Mouse (Mus musculus): ENCODE results near the gene Olfr171. TPM values are rescaled to one million over a fixed set of nuclear protein-coding genes. Genes with fewer than 3 reads are reported as not detected.
"Not testable (repeated sequence)": the region's sequence is repeated elsewhere in the genome, so short reads cannot be mapped to it uniquely, and the experiment has no call there.

The Olfr171 gene
- not detected in 2 replicates for polyA plus RNA-seq (2012; rRNA removed)

GRCm38 (mm10) chr16:19629816-19630215, at the start of gene Olfr171:
Gene Olfr171 (minus strand): TSS chr16:19629916.
- DNase-seq (ENCODE audit: low read depth): no peak

DNA sequence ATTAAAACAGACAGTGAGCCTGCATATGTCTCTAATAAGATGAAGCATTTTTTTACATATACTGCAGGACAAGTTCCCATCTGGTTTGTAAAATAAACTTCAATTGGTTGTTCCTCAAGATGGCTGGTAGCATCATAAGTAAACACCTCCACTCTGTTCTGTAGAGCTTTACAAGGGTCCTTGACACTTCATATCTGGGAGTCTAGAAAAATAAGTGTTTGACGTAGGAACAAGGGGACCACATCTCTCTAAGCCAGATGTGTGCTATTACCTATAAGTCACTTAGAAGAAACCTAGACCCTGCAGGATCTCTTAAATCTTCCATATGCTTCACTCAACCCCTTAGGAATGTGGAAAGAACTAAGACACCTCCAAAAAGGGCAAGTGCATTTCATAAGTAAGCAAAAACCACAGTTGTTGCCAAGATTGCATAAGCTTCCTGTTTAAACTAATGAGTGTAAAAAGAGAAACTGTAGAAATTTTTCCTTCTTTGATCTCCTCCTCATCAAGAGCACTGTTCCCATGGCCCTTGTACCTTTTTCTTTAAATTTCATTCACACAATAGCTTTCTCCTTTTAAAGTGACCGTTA, 41.1 kb upstream of the Olfr171 start:
- DNase-seq (ENCODE audit: low read depth): no peak

- no peak for DNase-seq (ENCODE audit: low read depth)
These were observed 36.6 kb upstream of the Olfr171 start for GRCm38 (mm10) chr16:19666312-19666711.

DNA sequence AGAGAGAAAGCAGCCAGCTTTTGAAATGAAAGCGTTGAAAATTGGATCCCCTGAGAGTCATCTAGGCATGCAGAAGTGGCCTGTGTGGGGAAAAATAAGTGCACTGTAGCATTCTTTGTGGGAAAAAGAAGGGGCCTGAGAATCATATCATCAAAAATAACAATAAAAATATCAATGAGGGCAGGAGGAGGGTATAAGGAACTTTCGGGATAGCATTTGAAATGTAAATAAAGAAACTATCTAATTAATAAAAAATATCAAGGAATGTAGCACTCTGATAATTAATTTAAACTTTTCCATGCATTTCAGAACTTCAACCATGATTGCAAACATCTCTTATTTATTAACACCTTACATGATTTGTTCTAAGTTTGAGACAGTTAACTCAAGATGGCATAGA, 17.9 kb downstream of the Olfr171 start, which contains the start of gene Olfr170:
Gene Olfr170 (minus strand): TSS at position 101 of the 400 bp plus-strand sequence.
- not testable (repeated sequence) for DNase-seq (ENCODE audit: low read depth)

DNA sequence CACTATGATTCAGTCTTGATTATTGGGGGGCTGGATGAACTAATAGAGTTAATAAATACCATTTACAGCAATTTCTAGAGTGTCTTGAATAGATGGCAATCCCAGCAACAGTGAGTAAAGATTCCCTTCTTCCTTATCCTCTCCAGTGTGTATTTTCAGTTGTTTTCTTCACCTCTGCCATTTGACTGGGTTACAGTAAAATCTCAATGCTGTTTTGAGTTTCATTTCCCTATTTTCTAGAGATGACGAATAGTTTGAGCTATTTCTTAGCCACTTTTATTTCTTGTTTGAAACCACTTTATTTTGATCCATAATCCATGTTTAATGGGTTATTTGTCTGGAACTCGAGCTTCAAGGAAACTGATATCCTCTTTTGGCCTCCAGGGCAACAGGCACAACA, 26.6 kb downstream of the Olfr171 start:
- no peak for DNase-seq (ENCODE audit: low read depth)

Other genes starting within 250 kb of the Olfr171 start
- not detected in 2 replicates for gene Olfr165, start 206.8 kb downstream of the Olfr171 start, polyA plus RNA-seq (2012; rRNA removed)
- not detected in 2 replicates for gene Olfr166, start 146.2 kb downstream of the Olfr171 start, polyA plus RNA-seq (2012; rRNA removed)
- not detected in 2 replicates for gene Olfr167, start 107.7 kb downstream of the Olfr171 start, polyA plus RNA-seq (2012; rRNA removed)
- gene Olfr168, start 94.4 kb downstream of the Olfr171 start, polyA plus RNA-seq (2012; rRNA removed): not detected in 2 replicates
- gene Olfr169, start 58.1 kb downstream of the Olfr171 start, polyA plus RNA-seq (2012; rRNA removed): not detected in 2 replicates
- not detected in 2 replicates for gene Olfr170, start 18.0 kb downstream of the Olfr171 start, polyA plus RNA-seq (2012; rRNA removed)
- 0.04 TPM in 1 of 2 replicates, not detected in the other for gene Lamp3, start 76.5 kb upstream of the Olfr171 start, polyA plus RNA-seq (2012; rRNA removed)
- gene B3gnt5, start 130.3 kb upstream of the Olfr171 start, polyA plus RNA-seq (2012; rRNA removed): 0.08 and 0.18 TPM in 2 replicates

Measured in gonadal fat pad, adult 2 months (tissue).